Mouse (Mus musculus): ENCODE measurements around the gene Polr2a. TPM values are rescaled to one million over a fixed set of nuclear protein-coding genes. Genes with fewer than 3 reads are reported as not detected.

Gene Polr2a
- total and polyA plus RNA-seq, 3 experiments, result 16.6 to 193 (median 73.9) TPM

GRCm38 (mm10) chr11:69710470-69710869 is 48.0 kb downstream of the Polr2a start:
- Histone ChIP-seq H3K79me2 (ENCODE audit: control insufficient read depth, insufficient read depth, low read length, poor library complexity) (no peaks in the 10 kb centered on the region), H3K4me1 (ENCODE audit: control insufficient read depth in 1 of 2, insufficient read depth in 2 of 2, low read length in 2 of 2) (no peaks in the 10 kb centered on the region), H3K36me3 (ENCODE audit: control insufficient read depth in 1 of 2, insufficient read depth in 2 of 2, low read length in 2 of 2) (no peaks in the 10 kb centered on the region), H3K9me3 (replicated peaks; ENCODE audit: insufficient read depth, low read length) (no peaks in the 10 kb centered on the region), H3K9ac (ENCODE audit: control insufficient read depth, low read depth, low read length, poor library complexity, severe bottlenecking) (no peak overlapping the region), H3K4me3 (ENCODE audit: control insufficient read depth in 1 of 2, insufficient read depth in 1 of 2, low read depth in 2 of 2, low read length in 2 of 2) (no peak overlapping the region), H3K27ac (ENCODE audit: control insufficient read depth, low read depth, low read length) (no peak overlapping the region), H3K27me3 (ENCODE audit: control insufficient read depth in 1 of 2, insufficient read depth in 2 of 2, low read length in 2 of 2) (no peaks in the 10 kb centered on the region)
- TF ChIP-seq UBTF (IDR thresholded peaks at IDR 0.05; ENCODE audit: borderline replicate concordance, insufficient read depth, low read depth, low read length) (no peak), MYC (IDR thresholded peaks at IDR 0.05; ENCODE audit: low read depth, low read length) (no peak), CHD2 (IDR thresholded peaks at IDR 0.05; ENCODE audit: low read length) (no peak), ZKSCAN1 (IDR thresholded peaks at IDR 0.05; ENCODE audit: low read depth, low read length) (no peak), MAFK (IDR thresholded peaks at IDR 0.05; ENCODE audit: borderline replicate concordance, low read depth, low read length) (no peak), EP300 (IDR thresholded peaks at IDR 0.05; ENCODE audit: low read depth in 1 of 2, low read length in 2 of 2) (no peak), SIN3A (IDR thresholded peaks at IDR 0.05; ENCODE audit: low read length) (no peak), USF2 (IDR thresholded peaks at IDR 0.05; ENCODE audit: borderline replicate concordance in 1 of 2, insufficient read depth in 1 of 2, low read depth in 1 of 2, low read length in 2 of 2) (no peak), MAX (IDR thresholded peaks at IDR 0.05; ENCODE audit: low read length) (no peak), ZNF384 (IDR thresholded peaks at IDR 0.05; ENCODE audit: low read depth, low read length) (no peak), TAL1 (IDR thresholded peaks at IDR 0.05; ENCODE audit: low read length) (no peak), SMC3 (IDR thresholded peaks at IDR 0.05; ENCODE audit: low read depth, low read length) (no peak), E2F4 (IDR thresholded peaks at IDR 0.05; ENCODE audit: borderline replicate concordance, low read depth, low read length) (no peak), GATA1 (IDR thresholded peaks at IDR 0.05; ENCODE audit: low read depth, low read length) (no peak), JUND (IDR thresholded peaks at IDR 0.05; ENCODE audit: low read depth, low read length) (no peak)
- no peak for DNase-seq (ENCODE audit: low read depth, low spot score)

- Histone ChIP-seq H3K9ac (ENCODE audit: control insufficient read depth, low read depth, low read length, poor library complexity, severe bottlenecking) (no peak overlapping the region), H3K79me2 (ENCODE audit: control insufficient read depth, insufficient read depth, low read length, poor library complexity) (no peaks in the 10 kb centered on the region), H3K36me3 (ENCODE audit: control insufficient read depth in 1 of 2, insufficient read depth in 2 of 2, low read length in 2 of 2) (no peaks in the 10 kb centered on the region), H3K4me3 (ENCODE audit: control insufficient read depth in 1 of 2, insufficient read depth in 1 of 2, low read depth in 2 of 2, low read length in 2 of 2) (no peak overlapping the region), H3K9me3 (replicated peaks; ENCODE audit: insufficient read depth, low read length) (no peaks in the 10 kb centered on the region), H3K27ac (ENCODE audit: control insufficient read depth, low read depth, low read length) (no peak overlapping the region), H3K4me1 (ENCODE audit: control insufficient read depth in 1 of 2, insufficient read depth in 2 of 2, low read length in 2 of 2) (no peaks in the 10 kb centered on the region), H3K27me3 (ENCODE audit: control insufficient read depth in 1 of 2, insufficient read depth in 2 of 2, low read length in 2 of 2) (peaks cover 0 to 2% of the 10 kb centered on the region in 2 experiments; a peak in 1 of 4 replicates)
- DNase-seq (ENCODE audit: low read depth, low spot score), result no peak
- TF ChIP-seq ZNF384 (IDR thresholded peaks at IDR 0.05; ENCODE audit: low read depth, low read length), result no peak
- TF ChIP-seq JUND (IDR thresholded peaks at IDR 0.05; ENCODE audit: low read depth, low read length), result no peak
- no peak for TF ChIP-seq UBTF (IDR thresholded peaks at IDR 0.05; ENCODE audit: borderline replicate concordance, insufficient read depth, low read depth, low read length)
- TF ChIP-seq POLR2AphosphoS2 (IDR thresholded peaks at IDR 0.05; ENCODE audit: low read length), result no peak
- no peak for TF ChIP-seq GABPA (IDR thresholded peaks at IDR 0.05; ENCODE audit: low read depth, low read length)
Observed at GRCm38 (mm10) chr11:69709554-69710446, 48.6 kb downstream of the Polr2a start.
